In genomic region chr17:6477026-6477425, GRCm38 (mm10) we compare ENCODE assay signal across 8 mouse cellular contexts. TPM values are rescaled to one million over a fixed set of nuclear protein-coding genes. Genes with fewer than 3 reads are reported as not detected.
A peak's percentile ranks its signal among the peaks of the same experiment; 100 is the strongest.
DNase-seq lines count a peak whose midpoint lies in the region; ATAC-seq and TF ChIP-seq lines count a peak whose summit lies in the region.
"Not testable (repeated sequence)": the region's sequence is repeated elsewhere in the genome, so short reads cannot be mapped to it uniquely, and the experiment has no call there.

No protein-coding gene starts in this region.

- not testable (repeated sequence) for H3K9me3 ChIP-seq in ES-Bruce4 (replicated peaks; ENCODE audit: control insufficient read depth, insufficient read depth, low read length, poor library complexity, severe bottlenecking); forebrain, embryonic 11.5 days (ENCODE audit: control insufficient read depth, low read length); heart, embryonic 16.5 days (replicated peaks; ENCODE audit: control insufficient read depth, low read length); kidney, embryonic 14.5 days (ENCODE audit: control insufficient read depth, low read length); liver, embryonic 16.5 days (replicated peaks; ENCODE audit: control insufficient read depth, low read length); midbrain, postnatal 0 days (ENCODE audit: low read length)

- H3K27me3 ChIP-seq in ES-Bruce4 (ENCODE audit: control insufficient read depth, insufficient read depth, low read length, poor library complexity, severe bottlenecking); forebrain, embryonic 11.5 days (ENCODE audit: control insufficient read depth, insufficient read depth, low read length); heart, embryonic 16.5 days (ENCODE audit: control insufficient read depth, insufficient read depth, low read length); kidney, embryonic 14.5 days (ENCODE audit: control insufficient read depth, insufficient read depth, low read length); liver, embryonic 16.5 days (ENCODE audit: control insufficient read depth, insufficient read depth, low read depth, low read length); midbrain, postnatal 0 days (ENCODE audit: insufficient read depth, low read length); splenic B cell, adult 2 months (ENCODE audit: control insufficient read depth, insufficient read depth, low read length, poor library complexity, severe bottlenecking): not testable (repeated sequence)

- not testable (repeated sequence) for H3K36me3 ChIP-seq in ES-Bruce4 (ENCODE audit: control insufficient read depth, insufficient read depth, low read length, poor library complexity, severe bottlenecking); forebrain, embryonic 11.5 days (ENCODE audit: control insufficient read depth, insufficient read depth, low read length); heart, embryonic 16.5 days (ENCODE audit: control insufficient read depth, insufficient read depth); kidney, embryonic 14.5 days (ENCODE audit: control insufficient read depth, insufficient read depth, low read length); liver, embryonic 16.5 days (ENCODE audit: control insufficient read depth, insufficient read depth); midbrain, postnatal 0 days (ENCODE audit: insufficient read depth, low read length); splenic B cell, adult 2 months (ENCODE audit: control insufficient read depth, insufficient read depth, low read length, poor library complexity, severe bottlenecking)

- peak overlapping the region; percentile 84 for H3K4me2 ChIP-seq in forebrain, embryonic 11.5 days (ENCODE audit: low read depth, low read length, severe bottlenecking)
- peak overlapping the region; percentile 71 for H3K4me2 ChIP-seq in heart, embryonic 16.5 days (ENCODE audit: low read depth, low read length)
- peak overlapping the region; percentile 84 for H3K4me2 ChIP-seq in kidney, embryonic 14.5 days (replicated peaks; ENCODE audit: low read depth, low read length)
- peak overlapping the region; percentile 78 for H3K4me2 ChIP-seq in liver, embryonic 16.5 days (ENCODE audit: low read depth, low read length)
- peak overlapping the region; percentile 83 for H3K4me2 ChIP-seq in midbrain, postnatal 0 days (ENCODE audit: low read depth, low read length, poor library complexity, severe bottlenecking)

- peak overlapping the region; percentile 97 for H3K9ac ChIP-seq in ES-Bruce4 (ENCODE audit: low read depth, poor library complexity, severe bottlenecking)
- peak overlapping the region; percentile 89 for H3K9ac ChIP-seq in forebrain, embryonic 11.5 days (ENCODE audit: low read length)
- H3K9ac ChIP-seq in heart, embryonic 16.5 days (ENCODE audit: low read length), result peak overlapping the region; percentile 90
- peak overlapping the region; percentile 84 for H3K9ac ChIP-seq in kidney, embryonic 14.5 days (ENCODE audit: low read depth, low read length)
- peak overlapping the region; percentile 62 for H3K9ac ChIP-seq in liver, embryonic 16.5 days (ENCODE audit: low read depth, low read length)
- peak overlapping the region; percentile 70 for H3K9ac ChIP-seq in midbrain, postnatal 0 days (replicated peaks; ENCODE audit: low read length, poor library complexity, severe bottlenecking)

- peak; percentile 37; the same call in 1 of the 2 replicates for ATAC-seq in cerebellum, adult (ENCODE audit: insufficient number of reproducible peaks, low FRiP score, low TSS enrichment)
- ATAC-seq in forebrain, embryonic 11.5 days (replicated peaks; ENCODE audit: low FRiP score), result peak; percentile 86
- peak; percentile 79 for ATAC-seq in heart, embryonic 16.5 days (replicated peaks; ENCODE audit: extremely low read depth, insufficient read depth, low FRiP score)
- peak; percentile 84 for ATAC-seq in kidney, embryonic 14.5 days (ENCODE audit: low FRiP score, low TSS enrichment)
- peak; percentile 64 for ATAC-seq in liver, embryonic 16.5 days (ENCODE audit: low read depth)
- peak; percentile 70 for ATAC-seq in midbrain, postnatal 0 days (ENCODE audit: low FRiP score)

- 2% methylated on average over 32 of the region's 42 CpGs for WGBS in forebrain, embryonic 11.5 days
- under 1% methylated on average over 33 of the region's 42 CpGs for WGBS in heart, embryonic 16.5 days
- WGBS in kidney, embryonic 14.5 days, result under 1% methylated on average over 32 of the region's 42 CpGs
- under 1% methylated on average over 32 of the region's 42 CpGs for WGBS in liver, embryonic 16.5 days (ENCODE audit: insufficient replicate concordance)
- 1% methylated on average over 26 of the region's 42 CpGs for WGBS in midbrain, postnatal 0 days

- not testable (repeated sequence) for TF ChIP-seq EP300 in ES-Bruce4 (IDR thresholded peaks at IDR 0.05; ENCODE audit: insufficient read depth, low read depth, low read length)

- H3K27ac ChIP-seq in ES-Bruce4 (ENCODE audit: insufficient read depth, low read length); forebrain, embryonic 11.5 days (ENCODE audit: low read depth, low read length); liver, embryonic 16.5 days (ENCODE audit: low read length): not testable (repeated sequence)
- H3K27ac ChIP-seq in heart, embryonic 16.5 days (ENCODE audit: low read length), result peak overlapping the region; percentile 41
- peak overlapping the region; percentile 47; the same call in 1 of the 2 replicates for H3K27ac ChIP-seq in kidney, embryonic 14.5 days (ENCODE audit: low read depth, low read length)
- 0 out of 2 replicates have a peak overlapping the region, but pooled peaks have one; percentile 55 for H3K27ac ChIP-seq in midbrain, postnatal 0 days (ENCODE audit: low read depth, low read length)

- not testable (repeated sequence) for TF ChIP-seq POLR2A in ES-Bruce4 (IDR thresholded peaks at IDR 0.05; ENCODE audit: insufficient read depth, low read length)

- not testable (repeated sequence) for TF ChIP-seq CTCF in ES-Bruce4 (IDR thresholded peaks at IDR 0.05; ENCODE audit: low read depth, low read length); midbrain, postnatal 0 days (IDR thresholded peaks at IDR 0.05)

- not testable (repeated sequence) for H3K4me1 ChIP-seq in ES-Bruce4 (ENCODE audit: control insufficient read depth, insufficient read depth, low read length); forebrain, embryonic 11.5 days (replicated peaks; ENCODE audit: control insufficient read depth, insufficient read depth, low read length); kidney, embryonic 14.5 days (ENCODE audit: control insufficient read depth, insufficient read depth, low read length); liver, embryonic 16.5 days (ENCODE audit: control insufficient read depth, low read depth, low read length); midbrain, postnatal 0 days (ENCODE audit: insufficient read depth, low read length)
- H3K4me1 ChIP-seq in heart, embryonic 16.5 days (ENCODE audit: control insufficient read depth, insufficient read depth, low read length), result peaks cover 14% of the 10 kb centered on the region

- peak; percentile 80 for DNase-seq in forebrain, embryonic 11.5 days (ENCODE audit: low spot score)
- DNase-seq in midbrain, postnatal 0 days (ENCODE audit: low spot score), result not testable (repeated sequence)
- DNase-seq in splenic B cell, adult 2 months (ENCODE audit: low read depth, low spot score), result peak; percentile 28

- peak overlapping the region; percentile 77 for H3K4me3 ChIP-seq in ES-Bruce4 (ENCODE audit: low read depth, low read length)
- H3K4me3 ChIP-seq in forebrain, embryonic 11.5 days (ENCODE audit: low read depth, low read length), result peak overlapping the region; percentile 76
- peak overlapping the region; percentile 71 for H3K4me3 ChIP-seq in heart, embryonic 16.5 days (ENCODE audit: low read length)
- H3K4me3 ChIP-seq in kidney, embryonic 14.5 days (ENCODE audit: low read length), result peak overlapping the region; percentile 69
- peak overlapping the region; percentile 66 for H3K4me3 ChIP-seq in liver, embryonic 16.5 days (ENCODE audit: low read depth, low read length)
- peak overlapping the region; percentile 64 for H3K4me3 ChIP-seq in midbrain, postnatal 0 days (ENCODE audit: low read depth, low read length)

RNA-seq across cellular contexts. Expression of gene Dynlt1b, which starts 47.1 kb away (rescaled TPM):
- 226 and 249 TPM in 2 replicates for polyA plus RNA-seq in ES-Bruce4 (2011; ENCODE audit: insufficient read depth, insufficient read length, low read depth, missing spikeins)
- polyA plus RNA-seq in forebrain, embryonic 11.5 days (2014; fragmentation: Nextera tagmentation; extraction: Ambion mirVana), result 530 and 544 TPM in 2 replicates
- 391 and 399 TPM in 2 replicates for polyA plus RNA-seq in heart, embryonic 16.5 days (2015; fragmentation: Nextera tagmentation; extraction: Ambion mirVana)
- polyA plus RNA-seq in kidney, embryonic 14.5 days (2014; fragmentation: Nextera tagmentation; extraction: Ambion mirVana), result 506 and 609 TPM in 2 replicates
- polyA plus RNA-seq in liver, embryonic 16.5 days (2015; fragmentation: Nextera tagmentation; extraction: Ambion mirVana), result 198 and 205 TPM in 2 replicates
- total RNA-seq in midbrain, postnatal 0 days (2014; rRNA removed), result 443 and 625 TPM in 2 replicates
- 1,251 and 1,314 TPM in 2 replicates for polyA plus RNA-seq in midbrain, postnatal 0 days (2015; fragmentation: Nextera tagmentation; extraction: Ambion mirVana)
